Mouse (Mus musculus) R1 (cell line): ENCODE measurements at regions not wholly inside any gene's neighbourhood (a gene's known extent, or its start where the extent isn't known, plus 50 kb on each side); places are given as distances from the start of the nearest gene placed in this dataset.

Experiments
- DNase-seq: peaks from one replicate; pipeline ENCODE4 v3.0.0-alpha.2; 2018; ENCODE audit warnings: low read depth, low spot score

- DNase-seq = no peak
Measured at GRCm38 (mm10) chr8:100942680-100943427, 1526.6 kb upstream of the Cdh8 start.

- peak; percentile 64 for DNase-seq
Measured at GRCm38 (mm10) chr8:100939533-100939932, 1523.3 kb upstream of the Cdh8 start.

GRCm38 (mm10) chr8:100890307-100890706, 1474.0 kb upstream of the Cdh8 start:
- DNase-seq = no peak

GRCm38 (mm10) chr8:100865624-100866023, 1449.4 kb upstream of the Cdh8 start:
- no peak for DNase-seq

GRCm38 (mm10) chr8:100850822-100851437, 1434.7 kb upstream of the Cdh8 start:
- DNase-seq = peak; percentile 41
